Mouse (Mus musculus): ENCODE results near the gene Gm21887. TPM values are rescaled to one million over a fixed set of nuclear protein-coding genes. Genes with fewer than 3 reads are reported as not detected.
"Not testable (repeated sequence)": the region's sequence is repeated elsewhere in the genome, so short reads cannot be mapped to it uniquely, and the experiment has no call there.

Gm21887 gene
- total RNA-seq, 4 experiments from 2014 or later, result 16.4 to 40.2 (median 21.6) TPM

GRCm38 (mm10) chrX:170010581-170011528, 1.4 kb downstream of the Gm21887 start:
- peak in 1 of 2 experiments; percentile 77 for DNase-seq (ENCODE audit: low spot score in 2 of 2)

DNA sequence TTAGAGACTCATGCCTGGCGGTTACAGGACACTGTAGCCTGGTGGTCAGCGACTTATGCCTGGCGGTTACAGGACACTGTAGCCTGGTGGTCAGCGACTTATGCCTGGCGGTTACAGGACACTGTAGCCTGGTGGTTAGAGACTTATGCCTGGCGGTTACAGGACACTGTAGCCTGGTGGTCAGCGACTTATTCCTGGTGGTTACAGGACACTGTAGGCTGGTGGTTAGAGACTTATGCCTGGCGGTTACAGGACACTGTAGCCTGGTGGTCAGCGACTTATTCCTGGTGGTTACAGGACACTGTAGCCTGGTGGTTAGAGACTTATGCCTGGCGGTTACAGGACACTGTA, 2.0 kb downstream of the Gm21887 start:
- not testable (repeated sequence) for DNase-seq (ENCODE audit: low spot score in 2 of 2)

- DNase-seq (ENCODE audit: low spot score in 2 of 2), result not testable (repeated sequence)
These were observed 4.0 kb downstream of the Gm21887 start for GRCm38 (mm10) chrX:170013421-170013820.

- not testable (repeated sequence) for DNase-seq (ENCODE audit: low spot score in 2 of 2)
These were observed 4.6 kb downstream of the Gm21887 start for GRCm38 (mm10) chrX:170014038-170014437.

- not testable (repeated sequence) for DNase-seq (ENCODE audit: low spot score in 2 of 2)
These were observed 6.4 kb downstream of the Gm21887 start for GRCm38 (mm10) chrX:170015883-170016282.

DNA sequence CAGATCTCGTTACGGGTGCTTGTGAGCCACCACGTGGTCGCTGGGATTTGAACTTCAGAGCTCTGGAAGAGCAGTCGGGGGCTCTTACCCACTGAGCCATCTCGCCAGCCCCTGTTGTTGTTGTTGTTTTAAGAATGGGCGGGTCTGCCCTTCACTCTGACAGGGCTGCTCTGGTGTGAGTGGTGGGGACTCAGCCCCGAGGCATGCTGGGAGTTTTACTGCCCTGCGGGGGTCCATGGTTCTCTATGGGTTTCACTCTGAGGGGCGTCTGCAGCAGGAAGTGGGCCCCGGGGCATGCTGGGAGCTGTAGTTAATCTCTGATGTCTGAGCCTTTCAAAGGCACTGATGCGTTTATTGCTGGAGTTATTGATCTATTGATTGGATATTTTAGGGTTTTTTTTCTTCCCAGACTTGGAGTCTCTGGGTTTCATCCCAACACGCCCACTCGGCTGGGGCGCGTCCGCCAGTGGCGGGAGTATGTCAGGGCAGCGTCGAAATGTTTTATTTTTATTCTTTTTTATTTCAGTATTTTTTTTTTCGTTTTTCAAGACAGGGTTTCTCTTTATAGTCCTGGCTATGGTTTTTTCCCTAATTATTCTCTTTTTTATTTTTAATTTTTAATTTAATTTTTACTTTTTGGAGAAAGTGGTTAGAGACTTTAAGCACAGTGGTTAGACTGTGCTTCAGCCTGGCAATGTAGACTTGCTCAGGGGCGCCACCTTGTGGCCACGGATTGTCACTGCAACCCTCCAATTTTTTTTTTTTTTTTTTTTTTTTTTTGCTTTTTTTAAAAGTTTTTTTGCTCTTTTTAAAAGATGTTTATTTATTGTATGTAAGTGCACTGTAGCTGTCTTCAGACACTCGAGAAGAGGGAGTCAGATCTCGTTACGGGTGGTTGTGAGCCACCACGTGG, 8.1 kb downstream of the Gm21887 start:
- DNase-seq (ENCODE audit: low spot score in 2 of 2), result peak in 1 of 2 experiments; percentile 55

DNA sequence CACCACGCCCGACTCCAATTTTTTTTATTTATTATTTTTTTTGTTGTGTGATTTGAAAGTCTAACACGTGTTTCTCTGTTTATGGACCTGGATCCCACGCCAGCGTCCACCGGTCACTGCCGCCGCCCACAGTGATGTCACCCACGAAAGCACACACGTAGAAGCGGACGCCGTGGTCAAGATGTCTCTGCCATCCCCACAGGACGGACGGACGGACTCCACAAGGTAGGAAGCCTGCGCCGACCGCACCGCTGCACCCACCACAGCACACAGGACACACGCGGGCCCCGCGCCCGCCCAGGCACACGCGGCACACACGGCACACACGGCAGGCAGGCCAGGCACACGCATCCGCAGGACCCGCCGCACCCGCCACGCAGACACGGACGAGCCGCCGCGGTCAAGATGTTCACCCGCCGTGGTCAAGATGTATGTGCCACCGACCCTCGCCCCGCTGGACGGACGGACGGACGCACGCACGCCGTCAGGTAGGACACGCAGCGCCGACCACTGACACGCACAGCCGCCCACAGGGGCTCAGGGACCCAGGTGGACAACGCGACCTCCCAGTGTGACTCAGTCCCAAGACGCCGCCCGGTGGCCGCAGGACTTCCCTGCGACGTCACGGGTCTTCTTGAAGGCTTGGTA, 9.2 kb downstream of the Gm21887 start:
- DNase-seq (ENCODE audit: low spot score in 2 of 2), result peak in 1 of 2 experiments; percentile 74

GRCm38 (mm10) chrX:170019219-170019953, 9.9 kb downstream of the Gm21887 start:
- DNase-seq (ENCODE audit: low spot score in 2 of 2), result peak in 1 of 2 experiments; percentile 54

- DNase-seq (ENCODE audit: low spot score in 2 of 2), result peak; percentile 86 to 95
These were observed 10.7 kb downstream of the Gm21887 start for GRCm38 (mm10) chrX:170019954-170020689.

GRCm38 (mm10) chrX:170020690-170021050, 11.2 kb downstream of the Gm21887 start:
- peak in 1 of 2 experiments; percentile 71 for DNase-seq (ENCODE audit: low spot score in 2 of 2)

- peak in 1 of 2 experiments; percentile 45 for DNase-seq (ENCODE audit: low spot score in 2 of 2)
These were observed 11.7 kb downstream of the Gm21887 start for GRCm38 (mm10) chrX:170021205-170021604.

DNA sequence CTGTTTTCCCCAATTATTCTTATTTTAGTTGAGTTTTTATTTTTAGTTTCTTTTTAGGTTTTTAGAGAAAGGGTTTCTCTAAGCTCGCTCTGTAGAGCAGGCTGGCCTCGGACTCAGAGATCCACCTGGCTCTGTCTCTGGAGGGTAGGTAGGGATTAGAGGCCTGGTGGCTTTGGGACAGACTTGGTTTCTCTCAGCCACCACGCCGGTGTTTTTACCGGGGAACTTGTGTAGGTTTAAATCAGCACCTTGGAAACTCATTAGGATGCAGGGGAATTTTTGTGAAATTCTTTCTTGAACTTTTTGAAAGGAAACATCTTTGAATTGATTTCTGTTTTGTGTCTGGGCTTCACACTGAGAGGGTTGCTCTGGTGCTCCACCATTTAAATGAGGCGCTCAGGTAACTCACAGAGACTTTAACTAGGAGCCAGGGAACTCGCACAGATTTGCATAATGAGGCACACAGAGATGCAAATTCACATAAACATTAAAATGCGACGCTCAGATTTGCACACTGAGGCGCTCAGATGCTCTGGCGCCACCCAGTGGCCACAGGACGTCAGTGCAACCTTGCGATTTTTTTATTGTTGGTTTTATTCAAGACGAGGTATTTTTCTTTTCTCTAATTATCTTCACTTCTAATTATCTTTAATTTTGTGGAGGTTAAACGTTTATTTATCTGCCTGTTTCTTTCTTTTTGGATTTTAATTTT, 12.4 kb downstream of the Gm21887 start:
- peak in 1 of 2 experiments; percentile 57 for DNase-seq (ENCODE audit: low spot score in 2 of 2)

Other genes starting within 250 kb of the Gm21887 start
- gene 4933400A11Rik, start 230.0 kb upstream of the Gm21887 start, total RNA-seq (2022), result not detected